Mouse (Mus musculus) testis, adult 2 months (tissue): ENCODE results near the gene Cfap299. TPM values are rescaled to one million over a fixed set of nuclear protein-coding genes. Genes with fewer than 3 reads are reported as not detected.

Experiments used
- H3K27ac ChIP-seq: fragments of 200-500 bp; 2 replicates; pipeline ENCODE4 v1.5.1; 2012; ENCODE audit warnings: low read depth, low read length; ENCODE audit not compliant: control insufficient read depth, insufficient read depth
- H3K27me3 ChIP-seq: fragments of 200-500 bp; 2 replicates; pipeline ENCODE4 v1.6.1; 2012; ENCODE audit warnings: mild to moderate bottlenecking, low read length, moderate library complexity; ENCODE audit not compliant: control insufficient read depth, insufficient read depth
- H3K36me3 ChIP-seq: fragments of 200-500 bp; 2 replicates; pipeline ENCODE4 v1.6.1; 2012; ENCODE audit warnings: mild to moderate bottlenecking, low read length; ENCODE audit not compliant: control insufficient read depth, insufficient read depth
- H3K4me1 ChIP-seq: fragments of 200-500 bp; 2 replicates; pipeline ENCODE4 v1.6.1; 2012; ENCODE audit warnings: low read length; ENCODE audit not compliant: control insufficient read depth, insufficient read depth
- H3K4me3 ChIP-seq: fragments of 200-500 bp; 2 replicates; pipeline ENCODE4 v1.5.1; 2012; ENCODE audit warnings: low read depth, mild to moderate bottlenecking, low read length, moderate library complexity, mixed read lengths; ENCODE audit not compliant: control insufficient read depth
- CTCF ChIP-seq: fragments of 200-500 bp; IDR thresholded peaks from 2 replicates; pipeline ENCODE4 v1.5.1; 2012; ENCODE audit warnings: low read depth, mild to moderate bottlenecking, inconsistent platforms, low read length, moderate library complexity; ENCODE audit not compliant: control insufficient read depth, insufficient read depth, insufficient replicate concordance
- POLR2A ChIP-seq: fragments of 200-500 bp; IDR thresholded peaks from 2 replicates; pipeline ENCODE4 v1.6.1; 2012; ENCODE audit warnings: low read depth, mild to moderate bottlenecking, inconsistent platforms, low read length, moderate library complexity; ENCODE audit not compliant: control insufficient read depth
- polyA plus RNA-seq: library from polyadenylated mRNA; depleted of rRNA; stranded (reverse); fragments of >200 nt; gene quantifications from 2 replicates; pipeline ENCODE4 v1.2.3, GENCODE M21; 2012; rRNA removed

The Cfap299 gene
- polyA plus RNA-seq, 1 experiment, result 62.1 TPM

DNA sequence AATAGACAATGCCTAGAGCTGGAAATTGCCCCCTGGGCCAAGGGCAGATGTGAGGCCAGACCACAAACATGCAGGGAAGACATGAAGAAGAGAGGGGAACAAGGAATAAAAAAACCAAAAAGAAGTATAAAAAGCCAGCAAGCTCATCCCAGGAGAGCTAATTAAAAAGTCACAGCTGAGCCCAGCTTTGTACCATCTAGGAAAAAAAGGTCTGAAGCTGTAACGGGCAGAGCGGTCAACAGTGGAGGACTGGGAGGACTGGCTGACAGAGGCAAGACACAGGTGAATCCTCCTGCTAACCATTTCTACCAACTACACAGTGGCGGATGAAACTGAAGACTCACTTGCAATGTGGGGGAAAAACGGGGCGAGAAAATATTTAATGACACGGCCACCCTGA, 505.2 kb downstream of the Cfap299 start:
- Histone ChIP-seq H3K27me3 (no peaks in the 10 kb centered on the region), H3K36me3 (no peaks in the 10 kb centered on the region), H3K4me3 (no peak overlapping the region), H3K27ac (no peak overlapping the region), H3K4me1 (no peaks in the 10 kb centered on the region)
- no peak for TF ChIP-seq POLR2A

DNA sequence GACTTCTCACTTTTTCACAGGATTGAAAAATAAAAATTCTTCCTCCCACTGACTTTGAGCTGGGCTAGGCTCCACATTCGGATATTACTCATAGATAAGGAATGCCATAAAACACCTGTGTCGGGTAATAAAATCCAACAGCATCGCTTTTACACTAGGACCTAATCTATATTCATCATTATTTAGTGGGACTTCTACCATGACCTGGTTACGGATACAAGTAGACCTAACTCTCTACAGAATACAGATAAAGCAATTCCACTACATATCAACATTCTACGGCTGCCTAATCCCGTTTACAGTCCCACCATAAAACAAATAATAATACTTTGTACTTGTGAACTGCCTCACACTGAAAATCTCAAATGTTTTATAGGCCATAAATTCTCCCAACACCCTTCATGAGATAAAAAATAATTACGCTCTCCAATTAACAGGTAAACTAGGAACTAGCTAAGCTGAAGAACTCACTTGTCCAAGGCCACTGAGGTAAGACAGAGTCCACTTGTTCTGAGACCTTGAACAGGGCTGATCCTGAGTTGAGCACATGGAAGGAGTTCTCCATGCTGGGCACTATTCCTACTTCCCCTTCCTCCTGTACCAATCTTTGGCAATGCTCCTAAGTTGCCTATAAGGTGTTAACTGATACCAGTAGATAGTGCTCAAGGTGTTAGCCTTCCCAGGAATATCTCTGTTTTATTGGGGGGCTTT, 513.7 kb downstream of the Cfap299 start:
- Histone ChIP-seq H3K36me3 (no peaks in the 10 kb centered on the region), H3K4me3 (no peak overlapping the region), H3K27me3 (no peaks in the 10 kb centered on the region), H3K4me1 (no peaks in the 10 kb centered on the region), H3K27ac (no peak overlapping the region)
- TF ChIP-seq CTCF (no peak), POLR2A (no peak)

- H3K36me3 ChIP-seq, result no peaks in the 10 kb centered on the region
- H3K27me3 ChIP-seq, result no peaks in the 10 kb centered on the region
- H3K4me3 ChIP-seq, result no peak overlapping the region
- no peaks in the 10 kb centered on the region for H3K4me1 ChIP-seq
- H3K27ac ChIP-seq, result no peak overlapping the region
- TF ChIP-seq CTCF (no peak), POLR2A (no peak)
Measured at GRCm38 (mm10) chr5:98844664-98845063, 515.6 kb downstream of the Cfap299 start.

Other genes starting within 250 kb of the Cfap299 start
- 3.3 and 3.5 TPM in 2 replicates for gene Prdm8, start 162.1 kb upstream of the Cfap299 start, polyA plus RNA-seq
- gene Fgf5, start 75.1 kb upstream of the Cfap299 start, polyA plus RNA-seq, result not detected in 2 replicates
- gene Gm11111, start 223.4 kb downstream of the Cfap299 start, polyA plus RNA-seq, result not detected in 2 replicates